Mouse (Mus musculus): ENCODE measurements around the gene Sema4b. TPM values are rescaled to one million over a fixed set of nuclear protein-coding genes. Genes with fewer than 3 reads are reported as not detected.
A peak's percentile ranks its signal among the peaks of the same experiment; 100 is the strongest.

The Sema4b gene
- polyA plus RNA-seq, 1 experiment from 2014 or later: 11.6 TPM

DNA sequence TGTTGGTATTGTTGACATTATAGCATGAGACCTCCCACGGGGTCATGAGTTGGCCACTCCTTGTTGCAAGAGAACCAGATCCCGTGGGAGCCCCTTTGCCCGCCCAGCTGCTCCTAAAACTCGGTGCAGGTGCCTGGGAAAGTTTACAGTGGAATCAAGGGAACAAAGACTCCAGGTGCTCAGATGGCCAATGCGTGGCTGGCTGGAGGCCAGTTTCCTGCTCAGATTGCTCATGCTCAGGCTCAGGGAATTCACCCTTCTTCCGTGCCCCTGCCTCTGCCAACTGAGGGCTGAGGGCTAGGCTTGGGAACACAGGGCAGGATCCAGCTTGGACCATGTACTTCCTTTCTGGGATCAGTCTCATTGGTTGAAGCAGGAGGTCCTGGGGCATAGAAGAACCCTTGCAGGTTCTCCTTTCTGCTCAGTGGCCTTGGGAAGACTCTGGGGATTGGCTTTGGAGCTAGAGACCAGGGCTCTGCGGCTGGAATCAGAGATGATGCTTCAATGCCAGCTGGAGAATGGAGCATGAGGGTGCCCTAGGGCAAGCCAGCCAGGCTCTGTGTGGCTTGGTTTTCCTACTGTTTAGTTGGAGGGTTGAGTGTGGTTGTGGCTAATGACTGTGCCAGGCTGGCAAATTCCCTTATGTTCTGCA lies 26.2 kb upstream of the Sema4b start:
- no peak for TF ChIP-seq EP300 (IDR thresholded peaks at IDR 0.05)
- TF ChIP-seq CTCF (IDR thresholded peaks at IDR 0.05): no peak
- Histone ChIP-seq H3K4me1 (ENCODE audit: insufficient read depth, low read depth, low read length) (peaks cover 4% of the 10 kb centered on the region; the same call in 1 of the 2 replicates), H3K4me2 (replicated peaks; ENCODE audit: low read depth, low read length) (no peak overlapping the region), H3K27me3 (replicated peaks; ENCODE audit: insufficient read depth, low read length) (no peaks in the 10 kb centered on the region), H3K36me3 (ENCODE audit: insufficient read depth, low read length) (no peaks in the 10 kb centered on the region), H3K4me3 (ENCODE audit: low read depth, low read length) (no peak overlapping the region), H3K9ac (replicated peaks; ENCODE audit: low read depth) (no peak overlapping the region), H3K9me3 (ENCODE audit: low read length) (no peaks in the 10 kb centered on the region), H3K27ac (ENCODE audit: low read length) (peak overlapping the region; percentile 54)
- 25% methylated on average over 7 of the region's 7 CpGs for WGBS
- DNase-seq (ENCODE audit: low spot score) (peak; percentile 82), ATAC-seq (peak; percentile 73)

DNA sequence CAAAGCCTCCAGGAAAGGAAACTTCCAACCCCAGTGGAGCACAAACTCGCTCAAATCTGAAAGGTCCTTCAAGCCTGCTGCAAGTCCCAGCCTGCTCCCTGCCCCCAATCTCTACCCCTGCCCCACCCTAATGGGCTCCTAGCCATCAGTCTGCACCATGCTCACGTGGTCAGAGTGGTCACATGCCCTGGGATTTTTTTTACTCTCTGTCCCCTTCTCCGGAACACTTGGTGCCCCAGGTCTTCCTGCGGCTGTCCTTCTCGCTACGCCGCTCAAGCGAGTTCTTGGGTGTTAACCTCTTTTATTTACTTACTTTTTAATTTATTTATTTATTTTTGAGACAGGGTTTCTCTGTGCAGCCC lies 25.7 kb upstream of the Sema4b start:
- H3K4me1 ChIP-seq (ENCODE audit: insufficient read depth, low read depth, low read length): peaks cover 4% of the 10 kb centered on the region; the same call in 1 of the 2 replicates
- peak; percentile 77 for ATAC-seq
- no peak overlapping the region for H3K4me2 ChIP-seq (replicated peaks; ENCODE audit: low read depth, low read length)
- H3K9me3 ChIP-seq (ENCODE audit: low read length): no peaks in the 10 kb centered on the region
- no peak overlapping the region for H3K9ac ChIP-seq (replicated peaks; ENCODE audit: low read depth)
- peak overlapping the region; percentile 54; the same call in 1 of the 2 replicates for H3K27ac ChIP-seq (ENCODE audit: low read length)
- TF ChIP-seq EP300 (IDR thresholded peaks at IDR 0.05): no peak
- no peak for TF ChIP-seq CTCF (IDR thresholded peaks at IDR 0.05)
- no peak overlapping the region for H3K4me3 ChIP-seq (ENCODE audit: low read depth, low read length)
- no peaks in the 10 kb centered on the region for H3K27me3 ChIP-seq (replicated peaks; ENCODE audit: insufficient read depth, low read length)
- DNase-seq (ENCODE audit: low spot score): peak; percentile 80
- WGBS: 24% methylated on average over 8 of the region's 8 CpGs
- no peaks in the 10 kb centered on the region for H3K36me3 ChIP-seq (ENCODE audit: insufficient read depth, low read length)

DNA sequence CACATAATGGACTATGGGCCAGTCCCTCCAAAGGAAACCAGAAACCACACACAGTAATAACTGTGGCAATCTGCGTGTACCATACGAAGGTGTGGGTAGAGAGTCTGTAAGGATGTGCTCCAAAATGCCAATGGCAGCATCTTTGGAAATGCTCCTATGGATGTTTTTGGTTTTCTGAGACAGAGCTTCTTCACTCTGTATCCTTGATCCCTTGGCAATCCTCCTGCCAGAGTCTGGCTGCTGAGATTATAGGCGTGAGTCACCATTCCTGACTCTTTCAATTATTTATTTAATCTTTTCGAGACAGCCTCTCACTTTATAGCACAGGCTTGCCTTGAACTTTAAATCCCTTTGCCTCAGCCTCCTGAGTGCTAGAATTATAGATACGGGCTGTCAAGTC lies 21.2 kb upstream of the Sema4b start:
- no peak overlapping the region for H3K9ac ChIP-seq (replicated peaks; ENCODE audit: low read depth)

GRCm38 (mm10) chr7:80166740-80167139 lies 19.9 kb upstream of the Sema4b start:
- H3K36me3 ChIP-seq (ENCODE audit: insufficient read depth, low read length): no peaks in the 10 kb centered on the region
- no peak overlapping the region for H3K9ac ChIP-seq (replicated peaks; ENCODE audit: low read depth)
- H3K9me3 ChIP-seq (ENCODE audit: low read length): no peaks in the 10 kb centered on the region
- no peak overlapping the region for H3K4me3 ChIP-seq (ENCODE audit: low read depth, low read length)
- H3K4me2 ChIP-seq (replicated peaks; ENCODE audit: low read depth, low read length): no peak overlapping the region
- DNase-seq (ENCODE audit: low spot score) (peak; percentile 57), ATAC-seq (peak; percentile 85)
- H3K27me3 ChIP-seq (replicated peaks; ENCODE audit: insufficient read depth, low read length): no peaks in the 10 kb centered on the region
- no peak overlapping the region for H3K27ac ChIP-seq (ENCODE audit: low read length)
- TF ChIP-seq CTCF (IDR thresholded peaks at IDR 0.05): no peak
- TF ChIP-seq EP300 (IDR thresholded peaks at IDR 0.05): no peak
- 48% methylated on average over 7 of the region's 7 CpGs for WGBS
- H3K4me1 ChIP-seq (ENCODE audit: insufficient read depth, low read depth, low read length): peaks cover 5% of the 10 kb centered on the region; the same call in 1 of the 2 replicates

More for the DNA sequence above, 21.2 kb upstream of the Sema4b start:
- Histone ChIP-seq H3K4me2 (replicated peaks; ENCODE audit: low read depth, low read length) (no peak overlapping the region), H3K27ac (ENCODE audit: low read length) (no peak overlapping the region), H3K9me3 (ENCODE audit: low read length) (no peaks in the 10 kb centered on the region), H3K27me3 (replicated peaks; ENCODE audit: insufficient read depth, low read length) (no peaks in the 10 kb centered on the region), H3K36me3 (ENCODE audit: insufficient read depth, low read length) (no peaks in the 10 kb centered on the region), H3K4me3 (ENCODE audit: low read depth, low read length) (no peak overlapping the region), H3K4me1 (ENCODE audit: insufficient read depth, low read depth, low read length) (no peaks in the 10 kb centered on the region)
- ATAC-seq (no peak), DNase-seq (ENCODE audit: low spot score) (no peak)
- 55% methylated on average over 5 of the region's 5 CpGs for WGBS
- TF ChIP-seq EP300 (IDR thresholded peaks at IDR 0.05) (no peak), CTCF (IDR thresholded peaks at IDR 0.05) (no peak)

GRCm38 (mm10) chr7:80169847-80170246 lies 16.8 kb upstream of the Sema4b start:
- Histone ChIP-seq H3K9me3 (ENCODE audit: low read length) (no peaks in the 10 kb centered on the region), H3K4me3 (ENCODE audit: low read depth, low read length) (no peak overlapping the region), H3K27me3 (replicated peaks; ENCODE audit: insufficient read depth, low read length) (no peaks in the 10 kb centered on the region), H3K9ac (replicated peaks; ENCODE audit: low read depth) (no peak overlapping the region), H3K27ac (ENCODE audit: low read length) (no peak overlapping the region), H3K4me1 (ENCODE audit: insufficient read depth, low read depth, low read length) (peaks cover 5% of the 10 kb centered on the region; the same call in 1 of the 2 replicates), H3K36me3 (ENCODE audit: insufficient read depth, low read length) (no peaks in the 10 kb centered on the region), H3K4me2 (replicated peaks; ENCODE audit: low read depth, low read length) (no peak overlapping the region)
- no peak for DNase-seq (ENCODE audit: low spot score)
- TF ChIP-seq CTCF (IDR thresholded peaks at IDR 0.05): no peak
- no peak for TF ChIP-seq EP300 (IDR thresholded peaks at IDR 0.05)
- no peak for ATAC-seq
- 77% methylated on average over 2 of the region's 2 CpGs for WGBS

DNA sequence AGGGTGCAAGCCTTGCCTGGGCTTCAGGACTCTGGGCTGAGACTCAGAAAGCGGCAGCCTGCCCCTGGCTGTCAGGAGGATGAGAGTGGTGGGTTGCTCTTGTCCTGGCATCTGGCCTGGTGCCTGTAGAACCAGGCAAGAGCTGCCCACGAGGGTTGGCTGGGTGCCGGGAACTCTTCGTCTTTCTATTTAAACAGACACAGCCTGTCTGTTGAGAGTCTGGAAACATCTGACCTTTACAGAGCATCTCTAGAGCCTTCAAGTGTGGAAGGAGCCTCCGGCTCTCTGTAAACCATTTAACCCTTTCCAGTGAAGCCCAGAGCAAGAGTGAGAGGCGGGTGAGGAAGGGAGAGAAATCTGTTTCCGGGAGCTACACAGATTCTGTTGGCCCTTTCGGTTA lies 15.3 kb upstream of the Sema4b start:
- TF ChIP-seq EP300 (IDR thresholded peaks at IDR 0.05) (no peak), CTCF (IDR thresholded peaks at IDR 0.05) (no peak)
- Histone ChIP-seq H3K9me3 (ENCODE audit: low read length) (no peaks in the 10 kb centered on the region), H3K27ac (ENCODE audit: low read length) (no peak overlapping the region), H3K27me3 (replicated peaks; ENCODE audit: insufficient read depth, low read length) (no peaks in the 10 kb centered on the region), H3K9ac (replicated peaks; ENCODE audit: low read depth) (no peak overlapping the region), H3K4me2 (replicated peaks; ENCODE audit: low read depth, low read length) (no peak overlapping the region), H3K4me3 (ENCODE audit: low read depth, low read length) (no peak overlapping the region), H3K36me3 (ENCODE audit: insufficient read depth, low read length) (no peaks in the 10 kb centered on the region), H3K4me1 (ENCODE audit: insufficient read depth, low read depth, low read length) (peaks cover 5% of the 10 kb centered on the region; the same call in 1 of the 2 replicates)
- ATAC-seq (peak; percentile 55), DNase-seq (ENCODE audit: low spot score) (peak; percentile 61)
- 22% methylated on average over 8 of the region's 8 CpGs for WGBS
